Mouse (Mus musculus) midbrain, embryonic 14.5 days (tissue): Measurements from ENCODE around the gene Gm13119. TPM values are rescaled to one million over a fixed set of nuclear protein-coding genes. Genes with fewer than 3 reads are reported as not detected.

Experiments used
- ATAC-seq: fragments of 200-750 bp; cut with Nextera tagmentation; 2 replicates; pipeline ENCODE4 v1.8.0; 2017; ENCODE audit warnings: moderate number of reproducible peaks, moderate library complexity; ENCODE audit not compliant: low FRiP score, low TSS enrichment
- DNase-seq: peaks from one replicate; pipeline ENCODE4 v3.0.0-alpha.2; 2015
- H3K27ac ChIP-seq: fragments of 300-500 bp; sonication (generic); replicated peaks from 2 replicates; pipeline ENCODE4 v1.5.1; 2014; ENCODE audit warnings: mild to moderate bottlenecking, low read depth, low read length, moderate library complexity
- H3K27me3 ChIP-seq: fragments of 300-500 bp; sonication (generic); 2 replicates; pipeline ENCODE4 v1.6.1; 2014; ENCODE audit warnings: low read length, control low read depth, mixed read lengths; ENCODE audit not compliant: control insufficient read depth, insufficient read depth
- H3K36me3 ChIP-seq: fragments of 300-500 bp; sonication (generic); 2 replicates; pipeline ENCODE4 v1.6.1; 2014; ENCODE audit warnings: low read length, control low read depth; ENCODE audit not compliant: control insufficient read depth, insufficient read depth
- H3K4me1 ChIP-seq: fragments of 300-500 bp; sonication (generic); 2 replicates; pipeline ENCODE4 v1.6.1; 2014; ENCODE audit warnings: mild to moderate bottlenecking, antibody characterized with exemption, low read length, control low read depth; ENCODE audit not compliant: control insufficient read depth, insufficient read depth
- H3K4me2 ChIP-seq: fragments of 300-500 bp; sonication (generic); 2 replicates; pipeline ENCODE4 v1.6.1; 2014; ENCODE audit warnings: mild to moderate bottlenecking, low read length, moderate library complexity
- H3K4me3 ChIP-seq: fragments of 300-500 bp; sonication (generic); replicated peaks from 2 replicates; pipeline ENCODE4 v1.5.1; 2014; ENCODE audit warnings: low read depth, low read length
- H3K9ac ChIP-seq: fragments of 300-500 bp; sonication (generic); replicated peaks from 2 replicates; pipeline ENCODE4 v1.6.1; 2014; ENCODE audit warnings: mild to moderate bottlenecking, low read length, moderate library complexity
- H3K9me3 ChIP-seq: fragments of 300-500 bp; sonication (generic); 2 replicates; pipeline ENCODE4 v1.6.1; 2016; ENCODE audit warnings: low read length, control low read depth, mixed read lengths; ENCODE audit not compliant: control insufficient read depth
- WGBS: fragments of 180-500 bp; shearing (Covaris S2); extraction: QIAGEN DNeasy Blood & Tissue Kit; methylation state at CpG from one replicate; pipeline ENCODE4 v1.1.7; 2014; 5-methylcytosine and 5-hydroxymethylcytosine counted together
- polyA plus RNA-seq: library from polyadenylated mRNA; unstranded; fragments of >200 nt; fragmentation: Nextera tagmentation; extraction: Ambion mirVana; gene quantifications from 2 replicates; pipeline ENCODE4 v1.2.1, GENCODE M21; 2014

The Gm13119 gene
- polyA plus RNA-seq, 1 experiment from 2014 or later: not detected

DNA sequence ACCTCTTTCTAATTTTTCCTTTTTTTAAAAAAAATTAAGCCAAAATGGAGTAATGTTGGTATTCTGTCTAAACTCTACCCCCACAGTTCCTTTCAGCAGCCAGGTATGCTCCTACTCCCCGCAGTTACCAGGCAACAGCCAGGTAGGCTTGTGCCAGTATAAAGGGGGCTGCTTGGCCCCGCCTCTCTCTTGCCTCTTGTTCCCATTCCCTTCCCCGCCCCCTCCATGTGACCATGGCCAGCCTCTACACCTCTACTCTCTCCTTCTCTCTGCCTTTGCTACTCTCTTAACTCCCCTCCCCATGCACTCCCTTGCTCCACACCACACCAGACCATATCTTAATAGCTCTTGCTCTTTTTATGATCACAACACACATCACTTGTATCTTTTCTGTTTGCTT is 48.5 kb downstream of the Gm13119 start:
- DNase-seq: no peak
- WGBS: 62% methylated on average over 3 of the region's 3 CpGs

DNA sequence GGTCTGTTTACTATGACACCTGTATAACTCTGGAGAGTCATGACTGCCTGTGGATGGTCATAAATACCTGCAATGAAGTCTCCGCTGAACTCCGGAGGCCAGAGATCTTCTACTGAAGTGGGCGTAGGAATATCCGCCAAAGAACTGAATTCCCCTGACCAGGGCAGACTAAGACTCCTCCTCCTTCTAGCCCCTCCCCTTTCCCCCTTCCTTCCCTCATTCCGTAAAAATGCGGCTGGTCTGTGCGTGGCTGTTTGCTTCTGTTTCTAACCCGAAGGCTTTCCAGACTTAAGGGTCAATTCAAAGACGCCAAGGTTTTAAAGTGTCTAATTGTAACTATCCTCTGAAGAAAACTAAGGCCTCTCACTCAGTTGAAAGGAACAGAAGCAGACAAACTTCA is 50.5 kb downstream of the Gm13119 start, which contains the start of gene Pramef12:
Gene Pramef12 (minus strand): TSS at position 175 of the 400 bp plus-strand sequence.
- DNase-seq (no peak), ATAC-seq (no peak)
- Histone ChIP-seq H3K27ac (no peak within 1 kb of the TSS), H3K27me3 (no peaks in the 10 kb centered on the region), H3K4me2 (no peak within 1 kb of the TSS), H3K4me1 (no peaks in the 10 kb centered on the region), H3K9me3 (peaks cover 6% of the 10 kb centered on the region), H3K9ac (no peak within 1 kb of the TSS), H3K36me3 (no peaks in the 10 kb centered on the region), H3K4me3 (no peak within 1 kb of the TSS)
- 88% methylated on average over 9 of the region's 9 CpGs for WGBS

More for the DNA sequence above, 48.5 kb downstream of the Gm13119 start:
- Histone ChIP-seq H3K9me3 (peaks cover 12% of the 10 kb centered on the region), H3K9ac (no peak overlapping the region), H3K36me3 (no peaks in the 10 kb centered on the region), H3K4me1 (no peaks in the 10 kb centered on the region), H3K27ac (no peak overlapping the region), H3K4me2 (no peak overlapping the region), H3K27me3 (no peaks in the 10 kb centered on the region), H3K4me3 (no peak overlapping the region)
- no peak for ATAC-seq

Other genes with a start within 250 kb of the Gm13119 start
- not detected in 2 replicates for gene Oog3, start 195.3 kb upstream of the Gm13119 start, polyA plus RNA-seq
- gene Oog2, start 167.2 kb upstream of the Gm13119 start, polyA plus RNA-seq: not detected in 2 replicates
- gene C87977, start 144.6 kb upstream of the Gm13119 start, polyA plus RNA-seq: not detected in 2 replicates
- gene Pramel5, start 77.5 kb upstream of the Gm13119 start, polyA plus RNA-seq: not detected in 2 replicates
- not detected in 2 replicates for gene Gm13128, start 27.7 kb upstream of the Gm13119 start, polyA plus RNA-seq
- not detected in 2 replicates for gene Pramef20, start 20.0 kb downstream of the Gm13119 start, polyA plus RNA-seq
- gene Pramef12, start 50.5 kb downstream of the Gm13119 start, polyA plus RNA-seq: not detected in 2 replicates
- gene 1700012P22Rik, start 80.8 kb downstream of the Gm13119 start, polyA plus RNA-seq: not detected in 2 replicates
- not detected in 2 replicates for gene Gm9944, start 95.4 kb downstream of the Gm13119 start, polyA plus RNA-seq
- not detected in 2 replicates for gene Aadacl3, start 105.8 kb downstream of the Gm13119 start, polyA plus RNA-seq
- not detected in 2 replicates for gene 9430007A20Rik, start 161.9 kb downstream of the Gm13119 start, polyA plus RNA-seq
- not detected in 2 replicates for gene Gm13124, start 207.2 kb downstream of the Gm13119 start, polyA plus RNA-seq